Mouse (Mus musculus) T-helper 2 cell (primary cell): Measurements from ENCODE around the gene Hectd2.

Experiments
- in situ Hi-C: fragments of 300-600 bp; cut with MboI, MseI; formaldehyde crosslinking; loops from one replicate; pipeline ENCODE4 v1.15.1; 2025; ENCODE audit warnings: high pct_unique_total_duplicates

Hectd2 gene

GRCm38 (mm10) chr19:36554046-36554784, at the start of gene Hectd2:
TSS of gene Hectd2 (plus strand) at chr19:36554639.
- in situ Hi-C loops = no loop called here

- in situ Hi-C loops = no loop called here
Measured at GRCm38 (mm10) chr19:36504716-36505115, 49.7 kb upstream of the Hectd2 start.

- in situ Hi-C loops = no loop called here
Measured at GRCm38 (mm10) chr19:36511305-36511704, 43.1 kb upstream of the Hectd2 start.

- in situ Hi-C loops = no loop called here
Measured at GRCm38 (mm10) chr19:36518461-36518860, 36.0 kb upstream of the Hectd2 start.

GRCm38 (mm10) chr19:36521568-36521967, 32.9 kb upstream of the Hectd2 start:
- in situ Hi-C loops = no loop called here

GRCm38 (mm10) chr19:36522558-36523195, 31.8 kb upstream of the Hectd2 start:
- in situ Hi-C loops = no loop called here

- in situ Hi-C loops = no loop called here
Measured at GRCm38 (mm10) chr19:36525071-36525470, 29.4 kb upstream of the Hectd2 start.

- in situ Hi-C loops = no loop called here
Measured at GRCm38 (mm10) chr19:36533082-36533481, 21.4 kb upstream of the Hectd2 start.

- in situ Hi-C loops = no loop called here
Measured at GRCm38 (mm10) chr19:36534011-36534765, 20.3 kb upstream of the Hectd2 start.

GRCm38 (mm10) chr19:36534766-36535140, 19.7 kb upstream of the Hectd2 start:
- in situ Hi-C loops = loop anchor here (5.0 kb wide), 1 partner anchor 73 kb away; no protein-coding TSS in a partner anchor

- in situ Hi-C loops = loop anchor here (5.0 kb wide), 1 partner anchor 72 kb away; no protein-coding TSS in a partner anchor
Measured at GRCm38 (mm10) chr19:36535186-36535585, 19.3 kb upstream of the Hectd2 start.

- in situ Hi-C loops = loop anchor here (5.0 kb wide), 1 partner anchor 71 kb away; no protein-coding TSS in a partner anchor
Measured at GRCm38 (mm10) chr19:36535878-36536277, 18.6 kb upstream of the Hectd2 start.

- in situ Hi-C loops = loop anchor here (5.0 kb wide), 1 partner anchor 70 kb away; no protein-coding TSS in a partner anchor
Measured at GRCm38 (mm10) chr19:36536929-36537328, 17.5 kb upstream of the Hectd2 start.

GRCm38 (mm10) chr19:36538528-36538927, 15.9 kb upstream of the Hectd2 start:
- in situ Hi-C loops = loop anchor here (5.0 kb wide), 1 partner anchor 69 kb away; no protein-coding TSS in a partner anchor

GRCm38 (mm10) chr19:36539311-36539710, 15.1 kb upstream of the Hectd2 start:
- in situ Hi-C loops = loop anchor here (5.0 kb wide), 1 partner anchor 68 kb away; no protein-coding TSS in a partner anchor

GRCm38 (mm10) chr19:36540012-36540606, 14.3 kb upstream of the Hectd2 start:
- in situ Hi-C loops = no loop called here

GRCm38 (mm10) chr19:36540776-36541175, 13.7 kb upstream of the Hectd2 start:
- in situ Hi-C loops = no loop called here

- in situ Hi-C loops = no loop called here
Measured at GRCm38 (mm10) chr19:36553561-36554045, 836 bp upstream of the Hectd2 start.

GRCm38 (mm10) chr19:36554785-36555595, 551 bp downstream of the Hectd2 start:
- in situ Hi-C loops = no loop called here

- in situ Hi-C loops = no loop called here
Measured at GRCm38 (mm10) chr19:36559331-36559730, 4.9 kb downstream of the Hectd2 start.

GRCm38 (mm10) chr19:36560160-36560559, 5.7 kb downstream of the Hectd2 start:
- in situ Hi-C loops = no loop called here
